Mouse (Mus musculus): ENCODE data around the gene Angel2. TPM values are rescaled to one million over a fixed set of nuclear protein-coding genes. Genes with fewer than 3 reads are reported as not detected.

Angel2 gene
- polyA plus RNA-seq, 1 experiment from 2014 or later = 47.6 TPM

- DNase-seq (no peak), ATAC-seq (ENCODE audit: insufficient read depth) (no peak)
- Histone ChIP-seq H3K4me1 (ENCODE audit: insufficient read depth) (no peaks in the 10 kb centered on the region), H3K9ac (no peak overlapping the region), H3K4me2 (no peak overlapping the region), H3K36me3 (ENCODE audit: insufficient read depth) (peaks cover 67% of the 10 kb centered on the region), H3K4me3 (ENCODE audit: low read depth, low read length) (no peak overlapping the region), H3K27ac (ENCODE audit: low read depth) (no peak overlapping the region), H3K27me3 (ENCODE audit: insufficient read depth, low read length) (no peaks in the 10 kb centered on the region), H3K9me3 (ENCODE audit: low read depth, low read length) (no peaks in the 10 kb centered on the region)
- no peak for TF ChIP-seq CTCF (IDR thresholded peaks at IDR 0.05; ENCODE audit: low read depth)
- 84% methylated on average over 17 of the region's 17 CpGs for WGBS
Measured at GRCm38 (mm10) chr1:190948846-190949245, 23.9 kb downstream of the Angel2 start.

DNA sequence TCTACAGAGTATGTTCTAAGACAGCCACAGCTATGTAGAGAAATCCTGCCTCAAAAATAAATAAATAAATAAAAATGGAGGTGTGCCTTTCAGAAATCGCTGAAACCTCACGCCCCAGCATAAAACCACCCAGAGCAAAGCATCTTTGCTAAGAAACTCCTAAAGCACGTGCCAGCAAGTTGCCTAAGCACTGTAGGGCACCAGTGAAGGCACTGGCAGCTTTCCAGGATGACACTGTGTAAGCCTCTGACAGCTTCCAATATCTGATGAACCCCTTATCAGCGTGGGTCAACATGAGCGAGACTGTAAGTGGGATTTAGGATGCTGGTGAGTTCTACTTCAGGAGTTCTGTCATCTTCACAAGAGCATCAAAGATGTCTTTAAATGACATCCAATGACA, 26.1 kb downstream of the Angel2 start:
- TF ChIP-seq CTCF (IDR thresholded peaks at IDR 0.05; ENCODE audit: low read depth) = no peak
- WGBS = 74% methylated on average over 5 of the region's 5 CpGs
- no peak overlapping the region for H3K4me3 ChIP-seq (ENCODE audit: low read depth, low read length)
- peaks cover 71% of the 10 kb centered on the region for H3K36me3 ChIP-seq (ENCODE audit: insufficient read depth)
- no peaks in the 10 kb centered on the region for H3K4me1 ChIP-seq (ENCODE audit: insufficient read depth)
- H3K9me3 ChIP-seq (ENCODE audit: low read depth, low read length) = no peaks in the 10 kb centered on the region
- H3K27ac ChIP-seq (ENCODE audit: low read depth) = no peak overlapping the region
- no peaks in the 10 kb centered on the region for H3K27me3 ChIP-seq (ENCODE audit: insufficient read depth, low read length)
- H3K4me2 ChIP-seq = no peak overlapping the region
- no peak for DNase-seq
- H3K9ac ChIP-seq = no peak overlapping the region
- no peak for ATAC-seq (ENCODE audit: insufficient read depth)

GRCm38 (mm10) chr1:190953009-190953408, 28.1 kb downstream of the Angel2 start:
- WGBS = 69% methylated on average over 3 of the region's 3 CpGs
- Histone ChIP-seq H3K4me1 (ENCODE audit: insufficient read depth) (no peaks in the 10 kb centered on the region), H3K9ac (no peak overlapping the region), H3K4me2 (no peak overlapping the region), H3K27ac (ENCODE audit: low read depth) (no peak overlapping the region), H3K36me3 (ENCODE audit: insufficient read depth) (peaks cover 70% of the 10 kb centered on the region), H3K27me3 (ENCODE audit: insufficient read depth, low read length) (no peaks in the 10 kb centered on the region), H3K9me3 (ENCODE audit: low read depth, low read length) (no peaks in the 10 kb centered on the region), H3K4me3 (ENCODE audit: low read depth, low read length) (no peak overlapping the region)
- ATAC-seq (ENCODE audit: insufficient read depth) (no peak), DNase-seq (no peak)
- TF ChIP-seq CTCF (IDR thresholded peaks at IDR 0.05; ENCODE audit: low read depth) = no peak

DNA sequence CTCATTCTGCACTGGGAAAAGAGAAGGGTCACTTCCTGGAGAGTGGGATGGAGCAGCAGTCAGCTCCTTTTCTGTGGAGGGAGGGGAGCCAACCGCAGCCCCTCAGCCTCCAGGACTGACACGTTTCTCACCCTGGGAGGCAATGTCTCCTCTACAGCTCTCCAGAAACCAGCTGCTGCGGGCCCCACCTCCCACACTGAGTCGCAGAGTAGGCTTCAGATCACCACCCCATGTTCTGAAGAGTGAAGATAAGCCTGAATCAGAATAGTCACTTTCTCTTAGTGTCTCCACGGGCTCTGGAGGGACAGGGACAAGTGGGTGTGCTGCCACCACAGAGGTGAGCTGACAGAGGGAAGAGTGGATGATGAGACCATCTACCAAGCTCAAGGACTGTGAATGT, 33.9 kb downstream of the Angel2 start:
- WGBS = 72% methylated on average over 5 of the region's 5 CpGs

DNA sequence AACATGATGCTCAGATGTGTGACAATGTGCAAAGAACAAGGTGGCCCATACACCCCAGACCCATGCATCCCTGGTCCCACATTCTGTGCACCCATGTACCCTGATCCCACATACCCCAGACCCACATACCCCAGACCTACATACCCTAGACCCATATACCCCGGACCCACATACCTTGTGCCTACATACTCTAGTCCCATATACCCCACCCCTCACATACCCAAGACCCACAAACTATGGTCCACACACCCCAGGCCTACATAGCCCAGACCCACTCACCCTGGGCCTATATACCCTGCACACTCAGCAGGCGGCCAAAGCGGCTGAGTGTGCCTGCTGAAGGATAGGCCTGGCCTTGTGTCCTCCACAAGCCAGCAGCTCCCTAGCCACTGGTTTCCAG, 37.8 kb downstream of the Angel2 start:
- H3K9me3 ChIP-seq (ENCODE audit: low read depth, low read length) = no peaks in the 10 kb centered on the region
- ATAC-seq (ENCODE audit: insufficient read depth) (no peak), DNase-seq (no peak)
- H3K27me3 ChIP-seq (ENCODE audit: insufficient read depth, low read length) = no peaks in the 10 kb centered on the region
- no peak overlapping the region for H3K4me3 ChIP-seq (ENCODE audit: low read depth, low read length)
- TF ChIP-seq CTCF (IDR thresholded peaks at IDR 0.05; ENCODE audit: low read depth) = no peak
- no peak overlapping the region for H3K27ac ChIP-seq (ENCODE audit: low read depth)
- H3K9ac ChIP-seq = no peak overlapping the region
- peaks cover 70% of the 10 kb centered on the region for H3K36me3 ChIP-seq (ENCODE audit: insufficient read depth)
- H3K4me2 ChIP-seq = no peak overlapping the region
- H3K4me1 ChIP-seq (ENCODE audit: insufficient read depth) = no peaks in the 10 kb centered on the region
- 86% methylated on average over 3 of the region's 3 CpGs for WGBS

More for the DNA sequence above, 33.9 kb downstream of the Angel2 start:
- TF ChIP-seq CTCF (IDR thresholded peaks at IDR 0.05; ENCODE audit: low read depth) = no peak
- H3K9ac ChIP-seq = no peak overlapping the region
- no peak overlapping the region for H3K4me2 ChIP-seq
- ATAC-seq (ENCODE audit: insufficient read depth) (no peak), DNase-seq (no peak)
- no peaks in the 10 kb centered on the region for H3K9me3 ChIP-seq (ENCODE audit: low read depth, low read length)
- peaks cover 84% of the 10 kb centered on the region for H3K36me3 ChIP-seq (ENCODE audit: insufficient read depth)
- H3K4me3 ChIP-seq (ENCODE audit: low read depth, low read length) = no peak overlapping the region
- no peak overlapping the region for H3K27ac ChIP-seq (ENCODE audit: low read depth)
- no peaks in the 10 kb centered on the region for H3K4me1 ChIP-seq (ENCODE audit: insufficient read depth)
- no peaks in the 10 kb centered on the region for H3K27me3 ChIP-seq (ENCODE audit: insufficient read depth, low read length)

DNA sequence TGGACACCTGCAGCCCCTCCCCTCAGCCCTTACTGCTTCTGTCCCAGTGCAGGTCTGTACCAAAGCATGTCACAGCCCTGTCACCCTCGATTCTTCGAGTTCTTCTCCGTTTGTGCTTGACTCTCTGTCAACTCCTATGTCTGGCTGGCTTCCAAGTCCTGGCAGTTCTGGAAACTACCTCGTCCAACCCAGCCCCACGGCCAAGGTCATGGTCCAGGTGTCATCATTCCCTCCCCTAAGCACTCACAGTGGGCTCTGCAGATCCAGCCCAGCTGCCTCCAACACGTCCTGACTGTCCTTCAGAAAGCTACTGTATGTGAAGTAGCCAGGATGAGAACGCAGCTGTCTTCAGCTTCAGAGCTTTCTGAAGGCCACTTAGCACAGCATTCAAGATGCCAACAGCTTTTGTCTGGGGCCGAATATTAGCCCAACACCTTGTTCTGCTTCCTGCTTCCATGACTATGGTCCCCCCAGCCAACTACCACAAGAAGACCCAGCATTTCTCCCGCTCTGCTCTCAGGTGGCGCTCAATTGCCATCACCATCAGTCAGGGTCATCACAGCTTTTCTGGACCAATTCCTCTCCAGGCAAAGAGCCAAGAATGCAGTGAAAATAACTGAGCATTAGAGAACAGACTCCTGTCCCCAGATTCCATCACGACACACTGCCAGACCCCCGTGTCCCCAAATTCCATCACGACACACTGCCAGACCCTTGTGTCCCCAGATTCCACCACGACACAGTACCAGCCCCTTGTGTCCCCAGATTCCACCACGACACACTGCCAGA, 40.3 kb downstream of the Angel2 start:
- no peak for TF ChIP-seq CTCF (IDR thresholded peaks at IDR 0.05; ENCODE audit: low read depth)
- Histone ChIP-seq H3K9ac (no peak overlapping the region), H3K4me3 (ENCODE audit: low read depth, low read length) (no peak overlapping the region), H3K4me1 (ENCODE audit: insufficient read depth) (no peaks in the 10 kb centered on the region), H3K27me3 (ENCODE audit: insufficient read depth, low read length) (no peaks in the 10 kb centered on the region), H3K27ac (ENCODE audit: low read depth) (peak overlapping the region; percentile 33; the same call in 1 of the 2 replicates), H3K36me3 (ENCODE audit: insufficient read depth) (peaks cover 66% of the 10 kb centered on the region), H3K9me3 (ENCODE audit: low read depth, low read length) (no peaks in the 10 kb centered on the region), H3K4me2 (no peak overlapping the region)
- WGBS = 58% methylated on average over 15 of the region's 15 CpGs
- ATAC-seq (ENCODE audit: insufficient read depth) = no peak
- DNase-seq = peak; percentile 60

GRCm38 (mm10) chr1:190968010-190968409, 43.1 kb downstream of the Angel2 start:
- Histone ChIP-seq H3K4me3 (ENCODE audit: low read depth, low read length) (no peak overlapping the region), H3K36me3 (ENCODE audit: insufficient read depth) (peaks cover 64% of the 10 kb centered on the region), H3K9ac (no peak overlapping the region), H3K9me3 (ENCODE audit: low read depth, low read length) (no peaks in the 10 kb centered on the region), H3K4me1 (ENCODE audit: insufficient read depth) (no peaks in the 10 kb centered on the region), H3K27ac (ENCODE audit: low read depth) (no peak overlapping the region), H3K27me3 (ENCODE audit: insufficient read depth, low read length) (no peaks in the 10 kb centered on the region), H3K4me2 (no peak overlapping the region)
- TF ChIP-seq CTCF (IDR thresholded peaks at IDR 0.05; ENCODE audit: low read depth) = no peak
- WGBS = 88% methylated on average over 7 of the region's 7 CpGs
- ATAC-seq (ENCODE audit: insufficient read depth) = no peak
- no peak for DNase-seq
